Mouse (Mus musculus) heart, embryonic 12.5 days (tissue): ENCODE measurements around the gene Myg1. TPM values are rescaled to one million over a fixed set of nuclear protein-coding genes. Genes with fewer than 3 reads are reported as not detected.

Source experiments
- ATAC-seq: fragments of 200-750 bp; cut with Nextera tagmentation; 2 replicates; pipeline ENCODE4 v1.8.0; 2017; ENCODE audit warnings: moderate TSS enrichment, moderate library complexity; ENCODE audit not compliant: insufficient number of reproducible peaks, low FRiP score
- H3K27ac ChIP-seq: fragments of 300-500 bp; sonication (generic); 2 replicates; pipeline ENCODE4 v1.5.1; 2016; ENCODE audit warnings: mild to moderate bottlenecking, moderate library complexity; ENCODE audit not compliant: poor library complexity, severe bottlenecking
- H3K27me3 ChIP-seq: fragments of 300-500 bp; sonication (generic); replicated peaks from 2 replicates; pipeline ENCODE4 v1.6.1; 2016; ENCODE audit warnings: mild to moderate bottlenecking, moderate library complexity
- H3K36me3 ChIP-seq: fragments of 300-500 bp; sonication (generic); 2 replicates; pipeline ENCODE4 v1.6.1; 2016; ENCODE audit warnings: mild to moderate bottlenecking, moderate library complexity
- H3K4me1 ChIP-seq: fragments of 300-500 bp; sonication (generic); replicated peaks from 2 replicates; pipeline ENCODE4 v1.6.1; 2016; ENCODE audit warnings: mild to moderate bottlenecking
- H3K4me2 ChIP-seq: fragments of 300-500 bp; sonication (generic); 2 replicates; pipeline ENCODE4 v1.6.1; 2016; ENCODE audit warnings: mild to moderate bottlenecking, moderate library complexity
- H3K4me3 ChIP-seq: fragments of 300-500 bp; sonication (generic); 2 replicates; pipeline ENCODE4 v1.5.1; 2016; ENCODE audit warnings: mild to moderate bottlenecking
- H3K9ac ChIP-seq: fragments of 300-500 bp; sonication (generic); 2 replicates; pipeline ENCODE4 v1.6.1; 2016; ENCODE audit warnings: mild to moderate bottlenecking, moderate library complexity
- H3K9me3 ChIP-seq: fragments of 300-500 bp; sonication (generic); replicated peaks from 2 replicates; pipeline ENCODE4 v1.6.1; 2016; ENCODE audit warnings: mild to moderate bottlenecking, moderate library complexity
- WGBS: fragments of 180-500 bp; shearing (Covaris S2); methylation state at CpG from one replicate; pipeline ENCODE4 v1.1.7; 2016; 5-methylcytosine and 5-hydroxymethylcytosine counted together
- polyA plus RNA-seq: library from polyadenylated mRNA; unstranded; fragments of >200 nt; fragmentation: Nextera tagmentation; extraction: Ambion mirVana; gene quantifications from 2 replicates; pipeline ENCODE4 v1.2.1, GENCODE M21; 2016

Myg1 gene
- polyA plus RNA-seq, 1 experiment from 2014 or later = 58.8 TPM

DNA sequence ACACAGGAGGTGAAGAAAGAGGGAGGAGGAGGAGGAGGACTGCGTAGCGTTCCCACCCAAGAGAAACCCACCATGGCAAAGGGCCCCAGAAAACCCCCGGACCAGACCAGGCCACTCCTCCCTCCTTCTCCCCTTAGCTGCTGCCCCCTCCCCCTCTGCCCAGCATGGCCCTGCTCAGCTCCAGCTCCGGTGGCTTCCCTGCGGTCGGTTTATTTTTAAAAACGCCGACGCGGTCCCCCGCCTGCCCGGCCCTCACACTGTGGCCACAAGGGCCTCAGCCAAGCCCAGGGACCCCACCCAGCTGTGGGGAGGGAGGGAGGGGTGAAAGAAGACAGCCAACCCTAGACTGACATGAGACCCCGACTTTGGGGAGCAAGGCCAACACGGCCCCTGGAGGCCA, 31.1 kb downstream of the Myg1 start:
- no peak overlapping the region for H3K27ac ChIP-seq
- WGBS = 1% methylated on average over 12 of the region's 14 CpGs
- no peaks in the 10 kb centered on the region for H3K36me3 ChIP-seq
- peak; percentile 56; the same call in 1 of the 2 replicates for ATAC-seq
- no peaks in the 10 kb centered on the region for H3K9me3 ChIP-seq
- H3K4me2 ChIP-seq = peak overlapping the region; percentile 62
- H3K4me3 ChIP-seq = peak overlapping the region; percentile 26
- peaks cover 64% of the 10 kb centered on the region for H3K27me3 ChIP-seq
- peak overlapping the region; percentile 58 for H3K9ac ChIP-seq
- peaks cover 39% of the 10 kb centered on the region for H3K4me1 ChIP-seq

GRCm38 (mm10) chr15:102364678-102365077, 33.2 kb downstream of the Myg1 start:
- no peak overlapping the region for H3K4me2 ChIP-seq
- 87% methylated on average over 1 of the region's 1 CpGs for WGBS
- peaks cover 54% of the 10 kb centered on the region for H3K27me3 ChIP-seq
- H3K27ac ChIP-seq = no peak overlapping the region
- ATAC-seq = no peak
- no peak overlapping the region for H3K4me3 ChIP-seq
- no peaks in the 10 kb centered on the region for H3K36me3 ChIP-seq
- H3K4me1 ChIP-seq = peaks cover 22% of the 10 kb centered on the region
- no peaks in the 10 kb centered on the region for H3K9me3 ChIP-seq
- H3K9ac ChIP-seq = no peak overlapping the region

GRCm38 (mm10) chr15:102366238-102366637, 34.7 kb downstream of the Myg1 start:
- Histone ChIP-seq H3K4me1 (peaks cover 36% of the 10 kb centered on the region), H3K4me2 (peak overlapping the region; percentile 69), H3K4me3 (peak overlapping the region; percentile 33), H3K9me3 (no peaks in the 10 kb centered on the region), H3K9ac (peak overlapping the region; percentile 44), H3K27me3 (peaks cover 58% of the 10 kb centered on the region), H3K27ac (no peak overlapping the region), H3K36me3 (no peaks in the 10 kb centered on the region)
- WGBS = 7% methylated on average over 7 of the region's 7 CpGs
- no peak for ATAC-seq

DNA sequence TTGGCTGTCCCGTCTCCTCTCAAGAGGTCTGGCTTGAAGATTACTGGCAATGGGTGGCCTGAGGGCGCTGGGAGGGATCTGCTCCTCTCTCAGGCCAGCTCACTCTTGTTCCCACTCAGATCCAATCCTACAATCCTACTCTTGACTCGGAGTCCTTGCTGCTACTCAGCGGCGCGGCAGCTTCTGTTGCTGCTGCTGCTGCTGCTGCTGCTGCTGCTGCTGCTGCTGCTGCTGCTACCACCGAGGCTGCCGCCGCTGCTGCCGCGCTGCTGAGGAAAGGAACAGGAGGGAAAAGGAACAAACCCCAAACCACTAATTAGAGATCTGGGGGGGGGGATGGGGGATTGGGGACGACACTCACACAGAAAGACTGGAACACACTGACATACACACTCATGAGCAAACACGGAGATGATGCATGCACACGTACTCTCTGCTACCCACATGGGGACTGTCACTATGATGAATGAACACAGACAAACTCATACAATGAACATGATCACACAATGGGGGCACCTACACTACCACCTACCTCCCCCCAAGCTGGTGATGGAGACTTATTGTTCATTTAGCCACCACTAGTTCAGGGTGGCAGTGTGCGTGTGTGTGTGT, 35.3 kb downstream of the Myg1 start, which contains the start of gene Sp7:
TSS of gene Sp7 (minus strand) at position 450 of the 612 bp plus-strand sequence.
- Histone ChIP-seq H3K9ac (peak within 1 kb of the TSS; percentile 44), H3K4me2 (peak within 1 kb of the TSS; percentile 69), H3K27ac (no peak within 1 kb of the TSS), H3K4me1 (peaks cover 36% of the 10 kb centered on the region), H3K27me3 (peaks cover 64% of the 10 kb centered on the region), H3K9me3 (no peaks in the 10 kb centered on the region), H3K36me3 (no peaks in the 10 kb centered on the region), H3K4me3 (peak within 1 kb of the TSS; percentile 33)
- 9% methylated on average over 15 of the region's 15 CpGs for WGBS
- no peak for ATAC-seq

- H3K36me3 ChIP-seq = no peaks in the 10 kb centered on the region
- WGBS = 11% methylated on average over 13 of the region's 13 CpGs
- no peak overlapping the region for H3K27ac ChIP-seq
- H3K27me3 ChIP-seq = peaks cover 57% of the 10 kb centered on the region
- peaks cover 28% of the 10 kb centered on the region for H3K4me1 ChIP-seq
- H3K9ac ChIP-seq = no peak overlapping the region
- H3K9me3 ChIP-seq = no peaks in the 10 kb centered on the region
- peak overlapping the region; percentile 13; the same call in 1 of the 2 replicates for H3K4me3 ChIP-seq
- peak overlapping the region; percentile 53 for H3K4me2 ChIP-seq
- no peak for ATAC-seq
Observed at GRCm38 (mm10) chr15:102369972-102370371, 38.5 kb downstream of the Myg1 start.

DNA sequence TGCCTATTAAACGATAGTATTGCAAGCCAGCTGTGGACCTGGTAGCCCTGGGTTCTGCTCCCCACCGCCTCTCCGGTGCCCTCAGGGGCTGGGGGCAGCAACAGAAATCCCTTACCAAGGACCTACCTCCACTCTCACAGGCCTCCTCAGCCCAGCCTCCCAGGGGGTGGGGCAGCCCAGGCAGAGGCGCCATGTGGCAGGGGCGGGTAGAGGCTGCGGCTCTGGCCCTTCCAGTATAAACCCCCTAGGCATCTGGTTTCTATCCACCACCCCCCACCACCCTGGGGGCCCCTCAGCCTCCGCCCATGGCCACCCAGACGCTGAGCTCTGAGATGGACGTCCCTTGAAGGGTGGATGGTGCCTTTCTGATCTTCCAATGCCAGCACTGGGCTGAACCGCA, 39.2 kb downstream of the Myg1 start:
- H3K4me3 ChIP-seq = 0 out of 2 replicates have a peak overlapping the region, but pooled peaks have one; percentile 3
- H3K27me3 ChIP-seq = peaks cover 51% of the 10 kb centered on the region
- WGBS = 4% methylated on average over 10 of the region's 10 CpGs
- ATAC-seq = peak; percentile 65; the same call in 1 of the 2 replicates
- H3K9ac ChIP-seq = peak overlapping the region; percentile 53; the same call in 1 of the 2 replicates
- no peaks in the 10 kb centered on the region for H3K36me3 ChIP-seq
- no peaks in the 10 kb centered on the region for H3K9me3 ChIP-seq
- H3K27ac ChIP-seq = no peak overlapping the region
- peak overlapping the region; percentile 53 for H3K4me2 ChIP-seq
- peaks cover 25% of the 10 kb centered on the region for H3K4me1 ChIP-seq

- peak overlapping the region; percentile 98 for H3K4me2 ChIP-seq
- ATAC-seq = peak; percentile 90
- H3K9ac ChIP-seq = peak overlapping the region; percentile 75
- H3K27me3 ChIP-seq = peaks cover 8% of the 10 kb centered on the region; the same call in 1 of the 2 replicates
- H3K4me3 ChIP-seq = peak overlapping the region; percentile 66
- no peaks in the 10 kb centered on the region for H3K36me3 ChIP-seq
- peaks cover 17% of the 10 kb centered on the region for H3K4me1 ChIP-seq
- WGBS = under 1% methylated on average over 43 of the region's 43 CpGs
- no peaks in the 10 kb centered on the region for H3K9me3 ChIP-seq
- peak overlapping the region; percentile 74 for H3K27ac ChIP-seq
Observed at GRCm38 (mm10) chr15:102376453-102377162, 45.1 kb downstream of the Myg1 start.

- WGBS = 0% methylated on average over 7 of the region's 7 CpGs
- H3K4me3 ChIP-seq = peak overlapping the region; percentile 66
- H3K36me3 ChIP-seq = no peaks in the 10 kb centered on the region
- peak overlapping the region; percentile 74 for H3K27ac ChIP-seq
- H3K4me1 ChIP-seq = peaks cover 17% of the 10 kb centered on the region
- peak overlapping the region; percentile 98 for H3K4me2 ChIP-seq
- peak overlapping the region; percentile 75 for H3K9ac ChIP-seq
- peak; percentile 83 for ATAC-seq
- peaks cover 3% of the 10 kb centered on the region; the same call in 1 of the 2 replicates for H3K27me3 ChIP-seq
- no peaks in the 10 kb centered on the region for H3K9me3 ChIP-seq
Observed at GRCm38 (mm10) chr15:102377163-102377543, 45.6 kb downstream of the Myg1 start.

DNA sequence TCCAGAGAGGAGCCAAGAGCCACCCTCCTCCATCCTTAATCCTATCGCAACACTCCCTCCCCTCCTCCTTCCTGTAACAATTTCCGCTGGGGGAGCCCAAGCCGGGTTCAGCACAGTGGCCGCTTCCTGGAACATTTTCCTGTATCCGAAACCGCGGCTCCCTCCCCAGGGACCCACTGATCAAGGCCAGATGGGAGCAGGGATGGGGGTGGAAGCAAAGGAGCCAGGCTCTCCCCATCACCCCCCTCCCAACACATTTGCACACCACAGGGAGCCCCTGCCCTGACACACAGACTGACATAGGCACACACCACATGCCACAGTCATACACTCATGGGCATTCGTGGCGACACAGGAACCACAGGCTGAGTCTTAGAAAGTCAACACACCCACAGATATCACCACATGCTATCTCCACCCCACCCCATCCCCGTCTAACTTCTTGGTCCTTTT, 46.3 kb downstream of the Myg1 start:
- peak overlapping the region; percentile 74 for H3K27ac ChIP-seq
- peak overlapping the region; percentile 98 for H3K4me2 ChIP-seq
- no peaks in the 10 kb centered on the region for H3K36me3 ChIP-seq
- H3K4me3 ChIP-seq = 0 out of 2 replicates have a peak overlapping the region, but pooled peaks have one; percentile 5
- H3K9ac ChIP-seq = 0 out of 2 replicates have a peak overlapping the region, but pooled peaks have one; percentile 75
- peaks cover 3% of the 10 kb centered on the region; the same call in 1 of the 2 replicates for H3K27me3 ChIP-seq
- no peaks in the 10 kb centered on the region for H3K9me3 ChIP-seq
- peaks cover 17% of the 10 kb centered on the region for H3K4me1 ChIP-seq
- 0 out of 2 replicates have a peak, but pooled peaks have one; percentile 60 for ATAC-seq
- 7% methylated on average over 10 of the region's 10 CpGs for WGBS

DNA sequence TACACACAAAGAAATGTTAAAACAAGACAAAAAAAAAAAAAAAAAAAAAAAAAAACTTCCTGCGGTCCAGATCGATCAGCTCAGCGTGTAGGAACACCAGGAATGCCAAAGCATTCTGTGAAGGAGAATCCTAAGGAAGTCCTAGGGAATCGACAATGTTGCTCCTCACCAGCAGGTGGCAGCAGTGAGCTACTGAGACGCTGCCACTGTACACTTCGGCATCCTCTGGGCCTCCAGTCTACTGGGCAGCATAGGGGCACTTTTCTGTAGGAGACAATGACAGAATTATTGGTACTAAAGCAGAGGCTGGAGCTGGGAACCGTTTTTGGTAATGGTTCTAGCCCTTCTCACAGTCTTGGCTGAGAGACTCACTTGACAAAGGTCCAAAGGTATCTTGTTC, 50.1 kb downstream of the Myg1 start:
- no peaks in the 10 kb centered on the region for H3K9me3 ChIP-seq
- no peak overlapping the region for H3K9ac ChIP-seq
- peaks cover 11% of the 10 kb centered on the region for H3K4me1 ChIP-seq
- WGBS = 1% methylated on average over 7 of the region's 7 CpGs
- H3K27me3 ChIP-seq = no peaks in the 10 kb centered on the region
- no peak overlapping the region for H3K4me2 ChIP-seq
- no peak overlapping the region for H3K27ac ChIP-seq
- no peaks in the 10 kb centered on the region for H3K36me3 ChIP-seq
- peak; percentile 37; the same call in 1 of the 2 replicates for ATAC-seq
- no peak overlapping the region for H3K4me3 ChIP-seq

DNA sequence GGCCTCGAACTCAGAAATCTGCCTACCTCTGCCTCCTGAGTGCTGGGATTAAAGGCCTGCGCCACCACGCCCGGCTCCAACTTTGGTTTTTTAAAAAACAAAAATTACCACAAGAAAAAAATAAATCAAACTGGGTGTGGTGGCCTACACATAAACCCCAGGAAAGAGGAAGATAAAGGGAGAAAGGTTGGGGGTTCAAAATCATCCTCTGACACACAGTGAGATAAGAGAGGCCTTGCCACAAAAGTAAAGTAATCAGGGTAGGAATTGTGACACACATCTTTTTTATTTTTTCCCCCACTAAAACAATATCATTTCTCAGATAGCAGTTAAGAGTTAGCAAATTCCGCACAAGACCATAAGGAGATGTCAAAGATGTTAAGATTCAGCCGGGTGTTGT, 52.2 kb downstream of the Myg1 start:
- ATAC-seq = no peak
- Histone ChIP-seq H3K4me1 (no peaks in the 10 kb centered on the region), H3K4me2 (no peak overlapping the region), H3K4me3 (no peak overlapping the region), H3K9ac (no peak overlapping the region), H3K27ac (no peak overlapping the region), H3K27me3 (no peaks in the 10 kb centered on the region), H3K36me3 (no peaks in the 10 kb centered on the region), H3K9me3 (no peaks in the 10 kb centered on the region)
- 81% methylated on average over 6 of the region's 6 CpGs for WGBS
